Mouse (Mus musculus): ENCODE data around the gene Hmmr. TPM values are rescaled to one million over a fixed set of nuclear protein-coding genes. Genes with fewer than 3 reads are reported as not detected.

Hmmr gene
- polyA plus RNA-seq, 1 experiment from 2014 or later, result 56.6 TPM

- peak; percentile 86 for ATAC-seq (ENCODE audit: low FRiP score, low TSS enrichment)
- H3K4me3 ChIP-seq (ENCODE audit: low read length), result peak overlapping the region; percentile 78
- H3K27ac ChIP-seq (ENCODE audit: low read depth, low read length), result no peak overlapping the region; the same call in 1 of the 2 replicates
- H3K9ac ChIP-seq (ENCODE audit: low read depth, low read length), result peak overlapping the region; percentile 82
- H3K9me3 ChIP-seq (ENCODE audit: control insufficient read depth, low read length), result no peaks in the 10 kb centered on the region
- H3K36me3 ChIP-seq (ENCODE audit: control insufficient read depth, insufficient read depth, low read length), result peaks cover 5% of the 10 kb centered on the region; the same call in 1 of the 2 replicates
- H3K4me2 ChIP-seq (replicated peaks; ENCODE audit: low read depth, low read length), result peak overlapping the region; percentile 82
- peaks cover 7% of the 10 kb centered on the region; the same call in 1 of the 2 replicates for H3K4me1 ChIP-seq (ENCODE audit: control insufficient read depth, insufficient read depth, low read length)
- WGBS, result 3% methylated on average over 19 of the region's 19 CpGs
- H3K27me3 ChIP-seq (ENCODE audit: control insufficient read depth, insufficient read depth, low read length), result no peaks in the 10 kb centered on the region
Observed at GRCm38 (mm10) chr11:40754664-40755107, 21.5 kb upstream of the Hmmr start.

GRCm38 (mm10) chr11:40753836-40754235, 20.6 kb upstream of the Hmmr start:
- ATAC-seq (ENCODE audit: low FRiP score, low TSS enrichment), result no peak
- peaks cover 5% of the 10 kb centered on the region; the same call in 1 of the 2 replicates for H3K36me3 ChIP-seq (ENCODE audit: control insufficient read depth, insufficient read depth, low read length)
- H3K27me3 ChIP-seq (ENCODE audit: control insufficient read depth, insufficient read depth, low read length), result no peaks in the 10 kb centered on the region
- no peak overlapping the region for H3K4me3 ChIP-seq (ENCODE audit: low read length)
- H3K4me1 ChIP-seq (ENCODE audit: control insufficient read depth, insufficient read depth, low read length), result peaks cover 7% of the 10 kb centered on the region; the same call in 1 of the 2 replicates
- WGBS, result 63% methylated on average over 6 of the region's 6 CpGs
- H3K9me3 ChIP-seq (ENCODE audit: control insufficient read depth, low read length), result no peaks in the 10 kb centered on the region
- H3K9ac ChIP-seq (ENCODE audit: low read depth, low read length), result no peak overlapping the region
- no peak overlapping the region for H3K27ac ChIP-seq (ENCODE audit: low read depth, low read length)
- peak overlapping the region; percentile 82; the same call in 1 of the 2 replicates for H3K4me2 ChIP-seq (replicated peaks; ENCODE audit: low read depth, low read length)

- H3K9ac ChIP-seq (ENCODE audit: low read depth, low read length), result no peak overlapping the region
- H3K4me3 ChIP-seq (ENCODE audit: low read length), result no peak overlapping the region
- no peaks in the 10 kb centered on the region for H3K27me3 ChIP-seq (ENCODE audit: control insufficient read depth, insufficient read depth, low read length)
- no peak overlapping the region for H3K27ac ChIP-seq (ENCODE audit: low read depth, low read length)
- H3K4me2 ChIP-seq (replicated peaks; ENCODE audit: low read depth, low read length), result no peak overlapping the region
- no peaks in the 10 kb centered on the region for H3K4me1 ChIP-seq (ENCODE audit: control insufficient read depth, insufficient read depth, low read length)
- ATAC-seq (ENCODE audit: low FRiP score, low TSS enrichment), result no peak
- peaks cover 5% of the 10 kb centered on the region; the same call in 1 of the 2 replicates for H3K36me3 ChIP-seq (ENCODE audit: control insufficient read depth, insufficient read depth, low read length)
- 67% methylated on average over 2 of the region's 2 CpGs for WGBS
- H3K9me3 ChIP-seq (ENCODE audit: control insufficient read depth, low read length), result no peaks in the 10 kb centered on the region
Observed at GRCm38 (mm10) chr11:40747716-40748115, 14.5 kb upstream of the Hmmr start.

GRCm38 (mm10) chr11:40746361-40746760, 13.1 kb upstream of the Hmmr start:
- Histone ChIP-seq H3K4me2 (replicated peaks; ENCODE audit: low read depth, low read length) (no peak overlapping the region), H3K27me3 (ENCODE audit: control insufficient read depth, insufficient read depth, low read length) (no peaks in the 10 kb centered on the region), H3K4me1 (ENCODE audit: control insufficient read depth, insufficient read depth, low read length) (no peaks in the 10 kb centered on the region), H3K9ac (ENCODE audit: low read depth, low read length) (no peak overlapping the region), H3K9me3 (ENCODE audit: control insufficient read depth, low read length) (no peaks in the 10 kb centered on the region), H3K36me3 (ENCODE audit: control insufficient read depth, insufficient read depth, low read length) (peaks cover 10% of the 10 kb centered on the region; the same call in 1 of the 2 replicates), H3K27ac (ENCODE audit: low read depth, low read length) (no peak overlapping the region), H3K4me3 (ENCODE audit: low read length) (no peak overlapping the region)
- ATAC-seq (ENCODE audit: low FRiP score, low TSS enrichment), result no peak
- WGBS, result 88% methylated on average over 12 of the region's 12 CpGs

GRCm38 (mm10) chr11:40744348-40744747, 11.1 kb upstream of the Hmmr start:
- WGBS, result 85% methylated on average over 3 of the region's 3 CpGs
- Histone ChIP-seq H3K36me3 (ENCODE audit: control insufficient read depth, insufficient read depth, low read length) (peaks cover 17% of the 10 kb centered on the region; the same call in 1 of the 2 replicates), H3K27me3 (ENCODE audit: control insufficient read depth, insufficient read depth, low read length) (no peaks in the 10 kb centered on the region), H3K4me1 (ENCODE audit: control insufficient read depth, insufficient read depth, low read length) (no peaks in the 10 kb centered on the region), H3K9ac (ENCODE audit: low read depth, low read length) (no peak overlapping the region), H3K4me2 (replicated peaks; ENCODE audit: low read depth, low read length) (no peak overlapping the region), H3K9me3 (ENCODE audit: control insufficient read depth, low read length) (no peaks in the 10 kb centered on the region), H3K4me3 (ENCODE audit: low read length) (no peak overlapping the region), H3K27ac (ENCODE audit: low read depth, low read length) (no peak overlapping the region)
- no peak for ATAC-seq (ENCODE audit: low FRiP score, low TSS enrichment)

GRCm38 (mm10) chr11:40741605-40742262, 8.5 kb upstream of the Hmmr start:
- ATAC-seq (ENCODE audit: low FRiP score, low TSS enrichment), result no peak
- H3K4me1 ChIP-seq (ENCODE audit: control insufficient read depth, insufficient read depth, low read length), result no peaks in the 10 kb centered on the region
- no peak overlapping the region for H3K4me2 ChIP-seq (replicated peaks; ENCODE audit: low read depth, low read length)
- H3K36me3 ChIP-seq (ENCODE audit: control insufficient read depth, insufficient read depth, low read length), result peaks cover 39% of the 10 kb centered on the region
- H3K9me3 ChIP-seq (ENCODE audit: control insufficient read depth, low read length), result no peaks in the 10 kb centered on the region
- no peaks in the 10 kb centered on the region for H3K27me3 ChIP-seq (ENCODE audit: control insufficient read depth, insufficient read depth, low read length)
- H3K4me3 ChIP-seq (ENCODE audit: low read length), result no peak overlapping the region
- no peak overlapping the region for H3K27ac ChIP-seq (ENCODE audit: low read depth, low read length)
- no peak overlapping the region for H3K9ac ChIP-seq (ENCODE audit: low read depth, low read length)
- WGBS, result 88% methylated on average over 12 of the region's 12 CpGs

- no peak for ATAC-seq (ENCODE audit: low FRiP score, low TSS enrichment)
- Histone ChIP-seq H3K27ac (ENCODE audit: low read depth, low read length) (no peak overlapping the region), H3K9me3 (ENCODE audit: control insufficient read depth, low read length) (no peaks in the 10 kb centered on the region), H3K4me3 (ENCODE audit: low read length) (no peak overlapping the region), H3K27me3 (ENCODE audit: control insufficient read depth, insufficient read depth, low read length) (no peaks in the 10 kb centered on the region), H3K4me1 (ENCODE audit: control insufficient read depth, insufficient read depth, low read length) (peaks cover 10% of the 10 kb centered on the region; the same call in 1 of the 2 replicates), H3K9ac (ENCODE audit: low read depth, low read length) (no peak overlapping the region), H3K4me2 (replicated peaks; ENCODE audit: low read depth, low read length) (no peak overlapping the region), H3K36me3 (ENCODE audit: control insufficient read depth, insufficient read depth, low read length) (peaks cover 47% of the 10 kb centered on the region)
- 88% methylated on average over 3 of the region's 3 CpGs for WGBS
Observed at GRCm38 (mm10) chr11:40737369-40737768, 4.1 kb upstream of the Hmmr start.

- H3K36me3 ChIP-seq (ENCODE audit: control insufficient read depth, insufficient read depth, low read length), result peaks cover 30% of the 10 kb centered on the region
- no peaks in the 10 kb centered on the region for H3K27me3 ChIP-seq (ENCODE audit: control insufficient read depth, insufficient read depth, low read length)
- 0 out of 2 replicates have a peak, but pooled peaks have one; percentile 5 for ATAC-seq (ENCODE audit: low FRiP score, low TSS enrichment)
- peak overlapping the region; percentile 73 for H3K4me2 ChIP-seq (replicated peaks; ENCODE audit: low read depth, low read length)
- peak overlapping the region; percentile 94 for H3K4me3 ChIP-seq (ENCODE audit: low read length)
- H3K9me3 ChIP-seq (ENCODE audit: control insufficient read depth, low read length), result no peaks in the 10 kb centered on the region
- WGBS, result 6% methylated on average over 11 of the region's 11 CpGs
- peak overlapping the region; percentile 96 for H3K9ac ChIP-seq (ENCODE audit: low read depth, low read length)
- peaks cover 14% of the 10 kb centered on the region; the same call in 1 of the 2 replicates for H3K4me1 ChIP-seq (ENCODE audit: control insufficient read depth, insufficient read depth, low read length)
- peak overlapping the region; percentile 79; the same call in 1 of the 2 replicates for H3K27ac ChIP-seq (ENCODE audit: low read depth, low read length)
Observed at GRCm38 (mm10) chr11:40734251-40734752, 1.1 kb upstream of the Hmmr start.

- H3K9ac ChIP-seq (ENCODE audit: low read depth, low read length), result peak overlapping the region; percentile 68
- no peaks in the 10 kb centered on the region for H3K27me3 ChIP-seq (ENCODE audit: control insufficient read depth, insufficient read depth, low read length)
- 1% methylated on average over 14 of the region's 14 CpGs for WGBS
- no peak for ATAC-seq (ENCODE audit: low FRiP score, low TSS enrichment)
- peaks cover 31% of the 10 kb centered on the region for H3K36me3 ChIP-seq (ENCODE audit: control insufficient read depth, insufficient read depth, low read length)
- H3K27ac ChIP-seq (ENCODE audit: low read depth, low read length), result no peak overlapping the region
- peaks cover 14% of the 10 kb centered on the region; the same call in 1 of the 2 replicates for H3K4me1 ChIP-seq (ENCODE audit: control insufficient read depth, insufficient read depth, low read length)
- H3K4me2 ChIP-seq (replicated peaks; ENCODE audit: low read depth, low read length), result peak overlapping the region; percentile 74
- H3K4me3 ChIP-seq (ENCODE audit: low read length), result peak overlapping the region; percentile 94
- no peaks in the 10 kb centered on the region for H3K9me3 ChIP-seq (ENCODE audit: control insufficient read depth, low read length)
Observed at GRCm38 (mm10) chr11:40732997-40733338, 254 bp downstream of the Hmmr start.

Data from kidney, embryonic 14.5 days (tissue).